Mouse (Mus musculus) effector memory CD4-positive, alpha-beta T cell, adult 7 months (primary cell): ENCODE measurements around the gene Sprr2i. TPM values are rescaled to one million over a fixed set of nuclear protein-coding genes. Genes with fewer than 3 reads are reported as not detected.

Experiments
- polyA plus RNA-seq: library from polyadenylated mRNA; unstranded; fragments of 100-300 nt; shearing (Covaris generic); gene quantifications from one replicate; pipeline ENCODE4 v1.2.1, GENCODE M21; 2017

Gene Sprr2i
- not detected for polyA plus RNA-seq

GRCm38 (mm10) chr3:92407691-92408090 is at the start of gene Sprr2i:
Gene Sprr2i (plus strand): TSS chr3:92407991.

DNA sequence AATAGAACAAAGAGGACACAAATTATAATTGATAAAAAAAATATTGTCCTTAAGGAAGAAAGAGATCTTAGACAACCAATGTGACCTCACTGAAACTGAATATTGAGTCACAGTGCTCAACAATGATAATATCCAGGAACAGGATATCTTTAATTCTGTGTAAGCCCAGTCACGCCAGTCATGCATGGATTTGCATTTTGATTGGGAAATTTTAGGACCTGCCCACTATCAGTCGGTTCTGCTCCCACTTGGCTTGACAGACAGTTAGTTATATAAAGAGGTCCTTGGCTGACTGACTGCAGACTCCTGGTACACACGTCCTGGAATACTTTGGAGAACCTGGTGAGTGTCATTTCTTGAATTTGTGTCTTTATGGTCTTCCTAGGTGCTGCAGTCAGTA is 42.9 kb upstream of the Sprr2i start, which contains the start of gene Sprr2f:
Gene Sprr2f (plus strand): TSS at position 301 of the 400 bp plus-strand sequence.

DNA sequence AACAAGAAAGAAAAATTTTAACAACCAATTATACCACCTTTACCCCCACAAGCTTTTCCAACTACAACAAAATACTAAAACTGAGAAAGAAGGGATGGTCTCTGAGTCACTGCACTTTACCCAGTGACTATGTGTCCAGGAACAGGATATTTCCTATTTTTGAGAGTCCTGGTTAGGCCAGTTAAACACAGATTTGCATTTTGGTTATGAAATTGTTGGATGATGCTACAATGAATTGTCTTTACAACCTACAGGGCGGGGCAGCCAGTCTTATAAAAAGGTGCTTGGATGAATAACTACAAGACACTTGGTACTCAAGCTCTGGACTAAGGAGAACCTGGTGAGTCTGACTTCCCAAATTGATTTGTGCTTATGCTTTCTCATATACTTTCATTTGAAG is 22.4 kb upstream of the Sprr2i start, which contains the start of gene Sprr2h:
Gene Sprr2h (plus strand): TSS at position 301 of the 400 bp plus-strand sequence.

GRCm38 (mm10) chr3:92417782-92418181 is 10.0 kb downstream of the Sprr2i start, which contains the start of gene Sprr2j-ps:
Gene Sprr2j-ps (plus strand): TSS chr3:92418082.

GRCm38 (mm10) chr3:92429323-92429722 is 21.5 kb downstream of the Sprr2i start, which contains the start of gene Gm9774:
Gene Gm9774 (minus strand): TSS chr3:92429423.

DNA sequence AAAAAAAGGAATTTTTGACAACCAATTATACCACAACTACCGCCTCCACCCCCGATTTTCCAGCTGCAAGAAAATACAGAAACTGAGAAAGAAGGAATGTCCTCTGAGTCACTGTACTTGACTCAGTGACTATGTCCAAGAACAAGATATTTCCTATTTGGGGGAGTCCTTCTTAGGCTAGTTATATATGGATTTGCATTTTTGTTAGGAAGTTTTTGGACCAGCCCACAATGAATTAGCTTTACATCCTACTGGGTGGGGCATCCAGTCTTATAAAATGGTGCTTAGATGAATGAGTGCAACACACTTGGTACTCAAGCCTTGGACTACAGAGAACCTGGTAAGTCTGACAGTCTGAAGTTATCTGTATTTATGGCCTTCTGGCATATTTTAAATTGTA is 24.5 kb downstream of the Sprr2i start, which contains the start of gene Sprr2k:
Gene Sprr2k (plus strand): TSS at position 301 of the 400 bp plus-strand sequence.

GRCm38 (mm10) chr3:92438689-92439088 is 30.9 kb downstream of the Sprr2i start, which contains the start of gene Sprr1b:
Gene Sprr1b (minus strand): TSS chr3:92438789.

GRCm38 (mm10) chr3:92458620-92459019 is 50.8 kb downstream of the Sprr2i start, which contains the start of gene Sprr3:
Gene Sprr3 (minus strand): TSS chr3:92458720.

Other genes starting within 250 kb of the Sprr2i start
- not detected for gene Sprr2a1, start 192.2 kb upstream of the Sprr2i start, polyA plus RNA-seq
- gene Sprr2a2, start 192.1 kb upstream of the Sprr2i start, polyA plus RNA-seq: not detected
- not detected for gene Sprr2a3, start 122.6 kb upstream of the Sprr2i start, polyA plus RNA-seq
- gene Sprr2b, start 91.4 kb upstream of the Sprr2i start, polyA plus RNA-seq: not detected
- not detected for gene Sprr2d, start 68.9 kb upstream of the Sprr2i start, polyA plus RNA-seq
- not detected for gene Sprr2e, start 55.8 kb upstream of the Sprr2i start, polyA plus RNA-seq
- gene Sprr2f, start 42.8 kb upstream of the Sprr2i start, polyA plus RNA-seq: not detected
- gene Sprr2h, start 22.3 kb upstream of the Sprr2i start, polyA plus RNA-seq: not detected
- gene Sprr2j-ps, start 10.1 kb downstream of the Sprr2i start, polyA plus RNA-seq: not detected
- gene Gm9774, start 21.4 kb downstream of the Sprr2i start, polyA plus RNA-seq: 27.2 TPM
- not detected for gene Sprr2k, start 24.6 kb downstream of the Sprr2i start, polyA plus RNA-seq
- not detected for gene Sprr1b, start 30.8 kb downstream of the Sprr2i start, polyA plus RNA-seq
- gene Sprr3, start 50.7 kb downstream of the Sprr2i start, polyA plus RNA-seq: not detected
- gene Sprr1a, start 77.9 kb downstream of the Sprr2i start, polyA plus RNA-seq: not detected
- not detected for gene Sprr4, start 92.5 kb downstream of the Sprr2i start, polyA plus RNA-seq
- not detected for gene 2310046K23Rik, start 126.5 kb downstream of the Sprr2i start, polyA plus RNA-seq
- not detected for gene Ivl, start 165.7 kb downstream of the Sprr2i start, polyA plus RNA-seq
- gene Smcp, start 181.0 kb downstream of the Sprr2i start, polyA plus RNA-seq: not detected
- not detected for gene 2210017I01Rik, start 199.5 kb downstream of the Sprr2i start, polyA plus RNA-seq
- not detected for gene Lce6a, start 213.7 kb downstream of the Sprr2i start, polyA plus RNA-seq
- not detected for gene Lce1a1, start 240.3 kb downstream of the Sprr2i start, polyA plus RNA-seq
- not detected for gene Lce1b, start 248.9 kb downstream of the Sprr2i start, polyA plus RNA-seq